ENCODE assay signal across 15 mouse cellular contexts in genomic region chr12:85174016-85174415, GRCm38 (mm10). TPM values are rescaled to one million over a fixed set of nuclear protein-coding genes. Genes with fewer than 3 reads are reported as not detected.
A peak's percentile ranks its signal among the peaks of the same experiment; 100 is the strongest.
DNase-seq lines count a peak whose midpoint lies in the region; ATAC-seq lines count a peak whose summit lies in the region.
"Had no signal": no experiment of that assay in that cellular context is flagged by ENCODE, and none has a peak within 500 bp of the region (broad histone marks: within the 10 kb centered on the region; RNA-seq: fewer than 3 reads in every experiment).

No protein-coding gene starts in this region.

- no peak overlapping the region for H3K4me3 ChIP-seq in forebrain, embryonic 14.5 days (ENCODE audit: low read depth, low read length)
- no peak overlapping the region for H3K4me3 ChIP-seq in forebrain, embryonic 10.5 days
- no peak overlapping the region for H3K4me3 ChIP-seq in kidney, embryonic 15.5 days (replicated peaks)
- no peak overlapping the region for H3K4me3 ChIP-seq in heart, embryonic 13.5 days
- H3K4me3 ChIP-seq in liver, embryonic 12.5 days = no peak overlapping the region

- WGBS in forebrain, embryonic 14.5 days = 46% methylated on average over 7 of the region's 7 CpGs
- 82% methylated on average over 7 of the region's 7 CpGs for WGBS in forebrain, embryonic 10.5 days
- WGBS in kidney, embryonic 15.5 days = 70% methylated on average over 7 of the region's 7 CpGs
- 54% methylated on average over 7 of the region's 7 CpGs for WGBS in heart, embryonic 13.5 days
- WGBS in liver, embryonic 12.5 days (ENCODE audit: insufficient replicate concordance) = 62% methylated on average over 7 of the region's 7 CpGs

- ATAC-seq in forebrain, embryonic 14.5 days = no peak
- no peak for ATAC-seq in kidney, embryonic 15.5 days (replicated peaks; ENCODE audit: low FRiP score)
- ATAC-seq in heart, embryonic 13.5 days (ENCODE audit: extremely low read depth, insufficient number of reproducible peaks, low FRiP score, low TSS enrichment) = no peak
- no peak for ATAC-seq in liver, embryonic 12.5 days
- ATAC-seq: lung, postnatal 0 days; midbrain, embryonic 16.5 days had no signal

- peak; percentile 52 for DNase-seq in forebrain, embryonic 14.5 days (ENCODE audit: low spot score)
- no peak for DNase-seq in forebrain, embryonic 10.5 days (ENCODE audit: extremely low spot score, low spot score)
- no peak for DNase-seq in kidney, adult 8-10 months
- peak; percentile 57 for DNase-seq in MN1 (ENCODE audit: low spot score)
- DNase-seq in kidney, adult 11 months = no peak
- DNase-seq: adrenal gland, adult 2 months; cerebellum, adult 11 months; embryo, embryonic 11 days; kidney, postnatal 4 days had no signal

- peaks cover 28% of the 10 kb centered on the region for H3K4me1 ChIP-seq in forebrain, embryonic 14.5 days (ENCODE audit: control insufficient read depth, insufficient read depth, low read length)
- peaks cover 53% of the 10 kb centered on the region for H3K4me1 ChIP-seq in forebrain, embryonic 10.5 days
- H3K4me1 ChIP-seq in kidney, embryonic 15.5 days = peaks cover 52% of the 10 kb centered on the region
- peaks cover 64% of the 10 kb centered on the region for H3K4me1 ChIP-seq in heart, embryonic 13.5 days
- H3K4me1 ChIP-seq in liver, embryonic 12.5 days = peaks cover 27% of the 10 kb centered on the region

- H3K4me2 ChIP-seq in forebrain, embryonic 14.5 days (ENCODE audit: low read length) = no peak overlapping the region
- peak overlapping the region; percentile 0; the same call in 1 of the 2 replicates for H3K4me2 ChIP-seq in kidney, embryonic 15.5 days
- 0 out of 2 replicates have a peak overlapping the region, but pooled peaks have one; percentile 77 for H3K4me2 ChIP-seq in heart, embryonic 13.5 days
- no peak overlapping the region for H3K4me2 ChIP-seq in liver, embryonic 12.5 days

- no peaks in the 10 kb centered on the region for H3K27me3 ChIP-seq in forebrain, embryonic 14.5 days (replicated peaks; ENCODE audit: control insufficient read depth, insufficient read depth, low read length)
- H3K27me3 ChIP-seq in forebrain, embryonic 10.5 days (ENCODE audit: poor library complexity, severe bottlenecking) = peaks cover 66% of the 10 kb centered on the region
- H3K27me3 ChIP-seq in kidney, embryonic 15.5 days = peaks cover 12% of the 10 kb centered on the region; the same call in 1 of the 2 replicates
- peaks cover 25% of the 10 kb centered on the region for H3K27me3 ChIP-seq in heart, embryonic 13.5 days (replicated peaks)
- peaks cover 89% of the 10 kb centered on the region for H3K27me3 ChIP-seq in liver, embryonic 12.5 days (replicated peaks)

- no peak overlapping the region for H3K9ac ChIP-seq in forebrain, embryonic 14.5 days (ENCODE audit: low read length)
- no peak overlapping the region for H3K9ac ChIP-seq in kidney, embryonic 15.5 days
- H3K9ac ChIP-seq in heart, embryonic 13.5 days = no peak overlapping the region
- H3K9ac ChIP-seq in liver, embryonic 12.5 days = no peak overlapping the region

- no peak overlapping the region for H3K27ac ChIP-seq in forebrain, embryonic 14.5 days (ENCODE audit: low read depth, low read length)
- no peak overlapping the region for H3K27ac ChIP-seq in forebrain, embryonic 10.5 days
- no peak overlapping the region for H3K27ac ChIP-seq in kidney, embryonic 15.5 days
- H3K27ac ChIP-seq in heart, embryonic 13.5 days (replicated peaks) = no peak overlapping the region
- H3K27ac ChIP-seq in liver, embryonic 12.5 days = no peak overlapping the region

- no peaks in the 10 kb centered on the region; the same call in 1 of the 2 replicates for H3K36me3 ChIP-seq in forebrain, embryonic 14.5 days (ENCODE audit: control insufficient read depth, insufficient read depth, low read length)
- no peaks in the 10 kb centered on the region for H3K36me3 ChIP-seq in forebrain, embryonic 10.5 days (replicated peaks)
- 0 out of 2 replicates have a peak, but pooled peaks cover 3% of the 10 kb centered on the region for H3K36me3 ChIP-seq in kidney, embryonic 15.5 days
- H3K36me3 ChIP-seq in heart, embryonic 13.5 days = no peaks in the 10 kb centered on the region
- no peaks in the 10 kb centered on the region for H3K36me3 ChIP-seq in liver, embryonic 12.5 days
- H3K36me3 ChIP-seq: G1E had no signal

- no peaks in the 10 kb centered on the region for H3K9me3 ChIP-seq in forebrain, embryonic 14.5 days (replicated peaks; ENCODE audit: control insufficient read depth, low read length)
- H3K9me3 ChIP-seq in forebrain, embryonic 10.5 days = no peaks in the 10 kb centered on the region
- H3K9me3 ChIP-seq in kidney, embryonic 15.5 days (replicated peaks) = no peaks in the 10 kb centered on the region
- no peaks in the 10 kb centered on the region for H3K9me3 ChIP-seq in heart, embryonic 13.5 days
- H3K9me3 ChIP-seq in liver, embryonic 12.5 days (replicated peaks) = no peaks in the 10 kb centered on the region
- H3K9me3 ChIP-seq: G1E had no signal

RNA-seq across cellular contexts. Expression of gene Pgf, which starts 3.6 kb away (rescaled TPM):
- 6.7 and 7.2 TPM in 2 replicates for polyA plus RNA-seq in forebrain, embryonic 14.5 days (2014; fragmentation: Nextera tagmentation; extraction: Ambion mirVana)
- polyA plus RNA-seq in forebrain, embryonic 10.5 days (2016; fragmentation: Nextera tagmentation; extraction: Ambion mirVana) = 2.5 and 3.1 TPM in 2 replicates
- polyA plus RNA-seq in kidney, embryonic 15.5 days (2015; fragmentation: Nextera tagmentation; extraction: Ambion mirVana) = 15.9 and 18.8 TPM in 2 replicates
- polyA plus RNA-seq in heart, embryonic 13.5 days (2015; fragmentation: Nextera tagmentation; extraction: Ambion mirVana) = 8.4 and 9.1 TPM in 2 replicates
- 0.97 and 1.6 TPM in 2 replicates for polyA plus RNA-seq in liver, embryonic 12.5 days (2016; fragmentation: Nextera tagmentation; extraction: Ambion mirVana)
- polyA plus RNA-seq: G1E had no signal

RNA-seq across cellular contexts. Expression of gene Rps6kl1, which starts 23.0 kb away (rescaled TPM):
- polyA plus RNA-seq in forebrain, embryonic 14.5 days (2014; fragmentation: Nextera tagmentation; extraction: Ambion mirVana) = 11.7 and 16.6 TPM in 2 replicates
- 0.89 and 1.0 TPM in 2 replicates for polyA plus RNA-seq in forebrain, embryonic 10.5 days (2016; fragmentation: Nextera tagmentation; extraction: Ambion mirVana)
- polyA plus RNA-seq in kidney, embryonic 15.5 days (2015; fragmentation: Nextera tagmentation; extraction: Ambion mirVana) = 1.0 and 1.4 TPM in 2 replicates
- polyA plus RNA-seq in heart, embryonic 13.5 days (2015; fragmentation: Nextera tagmentation; extraction: Ambion mirVana) = 1.2 and 1.3 TPM in 2 replicates
- 0.57 and 0.60 TPM in 2 replicates for polyA plus RNA-seq in liver, embryonic 12.5 days (2016; fragmentation: Nextera tagmentation; extraction: Ambion mirVana)

RNA-seq across cellular contexts. Expression of gene Eif2b2, which starts 45.3 kb away (rescaled TPM):
- 95.5 and 102 TPM in 2 replicates for polyA plus RNA-seq in forebrain, embryonic 14.5 days (2014; fragmentation: Nextera tagmentation; extraction: Ambion mirVana)
- 123 and 129 TPM in 2 replicates for polyA plus RNA-seq in forebrain, embryonic 10.5 days (2016; fragmentation: Nextera tagmentation; extraction: Ambion mirVana)
- polyA plus RNA-seq in kidney, embryonic 15.5 days (2015; fragmentation: Nextera tagmentation; extraction: Ambion mirVana) = 98.7 and 105 TPM in 2 replicates
- 54.8 and 55.9 TPM in 2 replicates for polyA plus RNA-seq in heart, embryonic 13.5 days (2015; fragmentation: Nextera tagmentation; extraction: Ambion mirVana)
- 53.4 and 60.9 TPM in 2 replicates for polyA plus RNA-seq in liver, embryonic 12.5 days (2016; fragmentation: Nextera tagmentation; extraction: Ambion mirVana)

Comparison
In these comparisons a context has a peak if more than half of its experiments do, and no peak if none do; other contexts are left out.
1. DNase-seq: peak in forebrain, embryonic 14.5 days (single experiment) and MN1 (single experiment); none in forebrain, embryonic 10.5 days (single experiment), kidney, adult 8-10 months (0 of 2) and kidney, adult 11 months (single experiment).
2. H3K4me2 ChIP-seq: peak in kidney, embryonic 15.5 days (single experiment) and heart, embryonic 13.5 days (single experiment); none in forebrain, embryonic 14.5 days (single experiment) and liver, embryonic 12.5 days (single experiment).